Mouse (Mus musculus): ENCODE measurements around the gene Mylk4. TPM values are rescaled to one million over a fixed set of nuclear protein-coding genes. Genes with fewer than 3 reads are reported as not detected.

Mylk4 gene
- polyA plus RNA-seq, 1 experiment from 2014 or later = 22.8 TPM

DNA sequence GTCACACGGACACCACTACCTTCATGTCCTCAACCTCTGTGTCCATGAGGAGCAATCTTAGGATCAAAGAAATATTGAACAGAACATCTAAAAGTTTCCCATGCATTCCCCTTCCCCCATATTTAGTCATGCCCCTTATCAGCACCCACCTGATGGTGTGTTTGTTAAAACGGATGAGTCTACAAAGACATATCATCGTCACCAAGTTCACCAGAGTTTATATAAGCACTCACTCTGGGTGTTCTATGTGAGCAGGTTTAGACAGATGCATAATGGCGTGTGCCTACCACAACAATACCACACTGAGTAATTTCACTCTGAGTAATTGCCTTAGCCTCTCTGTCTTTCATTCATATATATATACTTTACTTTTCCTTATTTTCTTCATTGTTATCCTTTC lies 116.4 kb downstream of the Mylk4 start:
- WGBS = 82% methylated on average over 4 of the region's 4 CpGs
- H3K9ac ChIP-seq (ENCODE audit: low read depth, low read length) = no peak overlapping the region
- H3K9me3 ChIP-seq (ENCODE audit: control insufficient read depth, low read length) = no peaks in the 10 kb centered on the region
- no peak overlapping the region for H3K4me2 ChIP-seq (ENCODE audit: low read depth, low read length)
- H3K4me3 ChIP-seq (ENCODE audit: low read depth, low read length) = no peak overlapping the region
- H3K4me1 ChIP-seq (ENCODE audit: control insufficient read depth, insufficient read depth, low read length) = no peaks in the 10 kb centered on the region
- ATAC-seq (ENCODE audit: low read depth) (no peak), DNase-seq (ENCODE audit: low spot score) (no peak)
- H3K27me3 ChIP-seq (replicated peaks; ENCODE audit: control insufficient read depth, insufficient read depth, low read length) = no peaks in the 10 kb centered on the region
- no peak overlapping the region for H3K27ac ChIP-seq (replicated peaks; ENCODE audit: low read depth, low read length)
- no peaks in the 10 kb centered on the region for H3K36me3 ChIP-seq (ENCODE audit: control insufficient read depth, insufficient read depth, low read length)

DNA sequence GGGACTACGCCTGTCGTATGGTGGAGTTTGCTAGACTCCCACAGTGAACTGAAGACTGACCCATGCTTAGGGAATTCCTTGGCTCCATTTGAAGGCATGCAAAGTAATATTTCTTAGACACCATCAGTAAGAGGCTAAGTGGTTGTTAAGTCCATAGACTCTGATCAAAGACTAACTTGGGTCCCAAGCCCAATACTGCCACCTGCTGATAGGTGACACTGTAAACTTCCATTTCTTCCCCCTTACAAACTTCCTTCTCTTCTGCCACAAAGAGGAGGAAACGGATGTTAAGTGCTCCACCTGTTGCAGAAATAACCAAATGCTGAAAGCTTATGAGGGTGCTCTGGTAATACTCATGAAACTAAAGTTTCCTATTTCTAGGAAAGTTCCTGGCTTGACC lies 121.7 kb downstream of the Mylk4 start:
- peak; percentile 53 for DNase-seq (ENCODE audit: low spot score)
- H3K9me3 ChIP-seq (ENCODE audit: control insufficient read depth, low read length) = no peaks in the 10 kb centered on the region
- 64% methylated on average over 3 of the region's 3 CpGs for WGBS
- no peak overlapping the region for H3K4me3 ChIP-seq (ENCODE audit: low read depth, low read length)
- H3K27ac ChIP-seq (replicated peaks; ENCODE audit: low read depth, low read length) = no peak overlapping the region
- H3K4me2 ChIP-seq (ENCODE audit: low read depth, low read length) = no peak overlapping the region
- no peaks in the 10 kb centered on the region for H3K27me3 ChIP-seq (replicated peaks; ENCODE audit: control insufficient read depth, insufficient read depth, low read length)
- no peaks in the 10 kb centered on the region for H3K36me3 ChIP-seq (ENCODE audit: control insufficient read depth, insufficient read depth, low read length)
- H3K4me1 ChIP-seq (ENCODE audit: control insufficient read depth, insufficient read depth, low read length) = no peaks in the 10 kb centered on the region
- ATAC-seq (ENCODE audit: low read depth) = no peak
- H3K9ac ChIP-seq (ENCODE audit: low read depth, low read length) = no peak overlapping the region

DNA sequence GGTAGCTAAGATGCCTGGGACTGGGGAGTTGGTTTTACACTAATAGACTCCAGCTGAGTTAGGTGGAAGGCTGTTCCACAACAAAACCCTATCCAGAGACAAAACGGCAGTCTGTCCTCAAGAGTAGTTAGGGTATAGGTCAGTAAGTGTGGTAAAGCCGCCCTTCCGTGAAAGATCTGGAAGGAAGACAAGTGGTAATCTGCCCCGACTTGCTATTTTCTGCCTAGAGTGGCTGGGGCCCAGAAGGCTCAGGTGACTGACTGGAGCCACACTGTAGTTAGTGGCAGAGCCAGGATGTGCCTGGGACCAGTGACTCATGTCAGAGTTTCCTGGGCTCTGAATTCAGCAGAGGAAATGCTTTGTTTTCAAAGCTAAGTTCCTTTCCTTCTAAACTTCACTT lies 123.5 kb downstream of the Mylk4 start:
- no peaks in the 10 kb centered on the region for H3K4me1 ChIP-seq (ENCODE audit: control insufficient read depth, insufficient read depth, low read length)
- H3K9me3 ChIP-seq (ENCODE audit: control insufficient read depth, low read length) = no peaks in the 10 kb centered on the region
- H3K27ac ChIP-seq (replicated peaks; ENCODE audit: low read depth, low read length) = 0 out of 2 replicates have a peak overlapping the region, but pooled peaks have one; percentile 48
- no peak overlapping the region for H3K4me2 ChIP-seq (ENCODE audit: low read depth, low read length)
- WGBS = 24% methylated on average over 4 of the region's 4 CpGs
- H3K27me3 ChIP-seq (replicated peaks; ENCODE audit: control insufficient read depth, insufficient read depth, low read length) = no peaks in the 10 kb centered on the region
- no peak overlapping the region for H3K4me3 ChIP-seq (ENCODE audit: low read depth, low read length)
- ATAC-seq (ENCODE audit: low read depth) = no peak; the same call in 1 of the 2 replicates
- DNase-seq (ENCODE audit: low spot score) = peak; percentile 53
- no peak overlapping the region for H3K9ac ChIP-seq (ENCODE audit: low read depth, low read length)
- H3K36me3 ChIP-seq (ENCODE audit: control insufficient read depth, insufficient read depth, low read length) = no peaks in the 10 kb centered on the region

GRCm38 (mm10) chr13:32659271-32659670 lies 124.5 kb downstream of the Mylk4 start:
- Histone ChIP-seq H3K4me2 (ENCODE audit: low read depth, low read length) (no peak overlapping the region), H3K4me3 (ENCODE audit: low read depth, low read length) (no peak overlapping the region), H3K9me3 (ENCODE audit: control insufficient read depth, low read length) (no peaks in the 10 kb centered on the region), H3K27me3 (replicated peaks; ENCODE audit: control insufficient read depth, insufficient read depth, low read length) (no peaks in the 10 kb centered on the region), H3K36me3 (ENCODE audit: control insufficient read depth, insufficient read depth, low read length) (no peaks in the 10 kb centered on the region), H3K9ac (ENCODE audit: low read depth, low read length) (no peak overlapping the region), H3K27ac (replicated peaks; ENCODE audit: low read depth, low read length) (0 out of 2 replicates have a peak overlapping the region, but pooled peaks have one; percentile 4), H3K4me1 (ENCODE audit: control insufficient read depth, insufficient read depth, low read length) (no peaks in the 10 kb centered on the region)
- DNase-seq (ENCODE audit: low spot score) (no peak), ATAC-seq (ENCODE audit: low read depth) (no peak)
- WGBS = 89% methylated on average over 5 of the region's 5 CpGs

DNA sequence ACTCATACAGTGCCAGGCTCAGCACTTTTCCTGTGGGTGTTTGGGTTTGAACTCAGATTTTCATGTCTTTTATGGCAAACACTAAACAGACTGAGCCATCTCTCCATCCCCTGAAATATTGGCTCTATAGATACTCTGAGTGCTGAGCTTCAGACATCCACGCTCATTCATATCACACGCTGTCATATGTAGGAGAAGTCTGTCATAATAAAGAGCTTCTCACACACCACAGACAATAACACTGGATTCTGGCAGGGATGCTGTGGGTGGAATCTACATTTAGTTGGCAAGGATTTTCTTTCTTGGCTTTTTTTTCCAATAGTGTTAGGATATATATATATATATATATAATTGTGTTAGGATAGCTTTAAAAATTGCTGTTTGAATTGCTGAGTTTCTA lies 126.2 kb downstream of the Mylk4 start:
- H3K27ac ChIP-seq (replicated peaks; ENCODE audit: low read depth, low read length) = no peak overlapping the region
- H3K9me3 ChIP-seq (ENCODE audit: control insufficient read depth, low read length) = no peaks in the 10 kb centered on the region
- H3K27me3 ChIP-seq (replicated peaks; ENCODE audit: control insufficient read depth, insufficient read depth, low read length) = no peaks in the 10 kb centered on the region
- WGBS = 87% methylated on average over 2 of the region's 2 CpGs
- no peak overlapping the region for H3K4me3 ChIP-seq (ENCODE audit: low read depth, low read length)
- no peaks in the 10 kb centered on the region for H3K4me1 ChIP-seq (ENCODE audit: control insufficient read depth, insufficient read depth, low read length)
- no peak for ATAC-seq (ENCODE audit: low read depth)
- H3K9ac ChIP-seq (ENCODE audit: low read depth, low read length) = no peak overlapping the region
- DNase-seq (ENCODE audit: low spot score) = no peak
- no peaks in the 10 kb centered on the region for H3K36me3 ChIP-seq (ENCODE audit: control insufficient read depth, insufficient read depth, low read length)
- no peak overlapping the region for H3K4me2 ChIP-seq (ENCODE audit: low read depth, low read length)

Other genes with a start within 250 kb of the Mylk4 start
- gene Wrnip1, start 18.1 kb upstream of the Mylk4 start, polyA plus RNA-seq (2014; fragmentation: Nextera tagmentation; extraction: Ambion mirVana) = 27.8 and 27.9 TPM in 2 replicates
- gene D930007J09Rik, start 18.9 kb upstream of the Mylk4 start, polyA plus RNA-seq (2014; fragmentation: Nextera tagmentation; extraction: Ambion mirVana) = not detected in 2 replicates
- gene Serpinb1a, start 67.2 kb upstream of the Mylk4 start, polyA plus RNA-seq (2014; fragmentation: Nextera tagmentation; extraction: Ambion mirVana) = 24.2 and 34.9 TPM in 2 replicates
- gene Serpinb1c, start 114.3 kb upstream of the Mylk4 start, polyA plus RNA-seq (2014; fragmentation: Nextera tagmentation; extraction: Ambion mirVana) = not detected in 2 replicates
- gene Serpinb6b, start 181.3 kb upstream of the Mylk4 start, polyA plus RNA-seq (2014; fragmentation: Nextera tagmentation; extraction: Ambion mirVana) = 2.4 and 3.0 TPM in 2 replicates
- gene Serpinb9, start 219.3 kb upstream of the Mylk4 start, polyA plus RNA-seq (2014; fragmentation: Nextera tagmentation; extraction: Ambion mirVana) = 6.5 and 6.7 TPM in 2 replicates
- 0.14 and 0.17 TPM in 2 replicates for gene Serpinb9b, start 243.5 kb upstream of the Mylk4 start, polyA plus RNA-seq (2014; fragmentation: Nextera tagmentation; extraction: Ambion mirVana)

All from embryonic facial prominence, embryonic 14.5 days (tissue).